19 mouse cellular contexts compared by ENCODE assay signal in the genomic region with DNA sequence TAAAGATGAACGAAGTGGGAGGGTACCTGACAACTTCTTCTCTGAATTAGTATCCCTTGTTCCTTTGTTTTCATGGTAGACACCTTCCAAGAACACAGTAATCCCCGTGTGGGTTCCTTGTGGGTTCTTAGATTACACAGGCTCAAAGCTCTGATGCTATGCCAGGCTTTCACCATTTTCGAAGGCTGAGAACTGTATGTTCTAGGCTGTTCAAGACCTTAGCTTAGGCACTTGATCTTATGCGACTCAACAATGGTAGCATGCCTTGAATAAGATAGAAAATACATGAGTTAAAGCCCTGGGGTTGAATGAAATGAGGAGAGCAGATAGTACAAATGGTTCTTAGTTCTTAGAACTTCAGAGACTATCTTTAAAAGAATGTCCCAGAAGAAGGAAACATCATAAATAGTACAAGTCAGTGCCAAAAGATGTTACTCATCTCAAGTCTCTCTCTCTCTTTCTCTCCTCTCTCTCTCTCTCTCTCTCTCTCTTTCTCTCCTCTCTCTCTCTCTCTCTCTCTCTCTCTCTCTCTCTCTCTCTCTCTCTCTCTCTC.
DNase-seq lines count a peak whose midpoint lies in the region; ATAC-seq and TF ChIP-seq lines count a peak whose summit lies in the region.
"Had no signal": no experiment of that assay in that cellular context is flagged by ENCODE, and none has a peak within 500 bp of the region (broad histone marks: within the 10 kb centered on the region; RNA-seq: fewer than 3 reads in every experiment).

No protein-coding gene starts in this region.

- TF ChIP-seq CTCF in gastrocnemius, adult 2 months (IDR thresholded peaks at IDR 0.05) = no peak
- TF ChIP-seq CTCF in liver, postnatal 0 days (IDR thresholded peaks at IDR 0.05; ENCODE audit: low read depth) = no peak

- 0 out of 2 replicates have a peak overlapping the region, but pooled peaks have one; percentile 40 for H3K27ac ChIP-seq in gastrocnemius, adult 2 months
- H3K27ac ChIP-seq in heart, embryonic 12.5 days (ENCODE audit: poor library complexity, severe bottlenecking) = peak overlapping the region; percentile 64
- H3K27ac ChIP-seq in liver, postnatal 0 days (ENCODE audit: low read depth) = peak overlapping the region; percentile 68
- H3K27ac ChIP-seq in liver, embryonic 11.5 days (ENCODE audit: low read depth, low read length) = no peak overlapping the region
- H3K27ac ChIP-seq: forebrain, embryonic 13.5 days; limb, embryonic 12.5 days; macrophage; midbrain, embryonic 13.5 days had no signal

- no peaks in the 10 kb centered on the region for H3K9me3 ChIP-seq in heart, embryonic 12.5 days (replicated peaks)
- H3K9me3 ChIP-seq in liver, postnatal 0 days (ENCODE audit: low read length) = no peaks in the 10 kb centered on the region
- H3K9me3 ChIP-seq in liver, embryonic 11.5 days (ENCODE audit: control insufficient read depth, low read length) = no peaks in the 10 kb centered on the region
- H3K9me3 ChIP-seq: forebrain, embryonic 13.5 days; limb, embryonic 12.5 days; midbrain, embryonic 13.5 days had no signal

- no peak for ATAC-seq in heart, embryonic 12.5 days (ENCODE audit: insufficient number of reproducible peaks, low FRiP score)
- ATAC-seq in liver, postnatal 0 days = no peak
- ATAC-seq in liver, embryonic 11.5 days (replicated peaks; ENCODE audit: low FRiP score) = no peak
- ATAC-seq: forebrain, embryonic 13.5 days; hindbrain, embryonic 16.5 days; midbrain, embryonic 13.5 days had no signal

- WGBS in heart, embryonic 12.5 days = 80% methylated on average over 4 of the region's 4 CpGs
- WGBS in liver, postnatal 0 days (ENCODE audit: insufficient replicate concordance) = 66% methylated on average over 4 of the region's 4 CpGs
- 78% methylated on average over 4 of the region's 4 CpGs for WGBS in liver, embryonic 11.5 days

- no peaks in the 10 kb centered on the region for H3K36me3 ChIP-seq in heart, embryonic 12.5 days
- H3K36me3 ChIP-seq in liver, postnatal 0 days (replicated peaks; ENCODE audit: insufficient read depth, low read length) = no peaks in the 10 kb centered on the region
- no peaks in the 10 kb centered on the region for H3K36me3 ChIP-seq in liver, embryonic 11.5 days (ENCODE audit: control insufficient read depth, insufficient read depth, low read length)
- H3K36me3 ChIP-seq: G1E; limb, embryonic 12.5 days; midbrain, embryonic 13.5 days had no signal

- no peak overlapping the region for H3K4me2 ChIP-seq in heart, embryonic 12.5 days
- H3K4me2 ChIP-seq in liver, postnatal 0 days (ENCODE audit: low read depth, low read length) = no peak overlapping the region
- H3K4me2 ChIP-seq in liver, embryonic 11.5 days = no peak overlapping the region
- H3K4me2 ChIP-seq: forebrain, embryonic 13.5 days; limb, embryonic 12.5 days; midbrain, embryonic 13.5 days had no signal

- H3K4me3 ChIP-seq in gastrocnemius, adult 2 months = no peak overlapping the region
- no peak overlapping the region for H3K4me3 ChIP-seq in heart, embryonic 12.5 days
- no peak overlapping the region for H3K4me3 ChIP-seq in liver, postnatal 0 days (ENCODE audit: low read depth, low read length)
- no peak overlapping the region for H3K4me3 ChIP-seq in liver, embryonic 11.5 days (ENCODE audit: low read depth, low read length)
- H3K4me3 ChIP-seq: forebrain, embryonic 13.5 days; limb, embryonic 12.5 days; midbrain, embryonic 13.5 days had no signal

- TF ChIP-seq EP300 in liver, postnatal 0 days (IDR thresholded peaks at IDR 0.05; ENCODE audit: low read depth) = 0 out of 2 replicates have a peak, but pooled peaks have one; percentile 12

- intact Hi-C loops in gastrocnemius, adult 2 months (cut with DNase I) = no loop called here

- no peak for DNase-seq in gastrocnemius, adult 2 months
- DNase-seq in gastrocnemius, postnatal 10 days = no peak
- no peak for DNase-seq in heart, adult 9 months (ENCODE audit: low spot score in 2 of 2)
- DNase-seq in liver, postnatal 0 days = no peak
- DNase-seq in liver, embryonic 11.5 days (ENCODE audit: low spot score) = no peak
- no peak for DNase-seq in ovary, postnatal 14 days (ENCODE audit: low spot score)
- DNase-seq: cerebellum, adult 11 months; cerebellum, adult 9-10 months; cerebellum, postnatal 36 days; retina, postnatal 1 day; right cerebral cortex, postnatal 14 days; thymus, postnatal 4 days had no signal

- no peaks in the 10 kb centered on the region for H3K27me3 ChIP-seq in heart, embryonic 12.5 days (replicated peaks)
- H3K27me3 ChIP-seq in liver, postnatal 0 days (ENCODE audit: insufficient read depth, low read length) = no peaks in the 10 kb centered on the region
- no peaks in the 10 kb centered on the region for H3K27me3 ChIP-seq in liver, embryonic 11.5 days (replicated peaks; ENCODE audit: control insufficient read depth, insufficient read depth, low read length)
- H3K27me3 ChIP-seq: forebrain, embryonic 13.5 days; limb, embryonic 12.5 days; midbrain, embryonic 13.5 days had no signal

- H3K4me1 ChIP-seq in heart, embryonic 12.5 days (replicated peaks) = peaks cover 50% of the 10 kb centered on the region
- peaks cover 11% of the 10 kb centered on the region for H3K4me1 ChIP-seq in liver, postnatal 0 days (ENCODE audit: insufficient read depth)
- H3K4me1 ChIP-seq in liver, embryonic 11.5 days (replicated peaks; ENCODE audit: control insufficient read depth, insufficient read depth, low read length) = no peaks in the 10 kb centered on the region
- H3K4me1 ChIP-seq: forebrain, embryonic 13.5 days; limb, embryonic 12.5 days; midbrain, embryonic 13.5 days had no signal

- no peak overlapping the region for H3K9ac ChIP-seq in heart, embryonic 12.5 days
- no peak overlapping the region for H3K9ac ChIP-seq in liver, postnatal 0 days (replicated peaks)
- H3K9ac ChIP-seq in liver, embryonic 11.5 days (ENCODE audit: low read depth, low read length) = no peak overlapping the region
- H3K9ac ChIP-seq: forebrain, embryonic 13.5 days; limb, embryonic 12.5 days; midbrain, embryonic 13.5 days had no signal
